Comparison of ENCODE assay signal across 10 mouse cellular contexts in genomic region chr4:109105254-109105653, GRCm38 (mm10).
"Had no signal": no experiment of that assay in that cellular context is flagged by ENCODE, and none has a peak within 500 bp of the region (broad histone marks: within the 10 kb centered on the region; RNA-seq: fewer than 3 reads in every experiment).

No protein-coding gene starts in this region.

- ATAC-seq: liver, embryonic 12.5 days; midbrain, embryonic 16.5 days had no signal

- DNase-seq: kidney, postnatal 4 days; lung, embryonic 14.5 days; lung, postnatal 10 days; lung, postnatal 4 days had no signal

- H3K4me2 ChIP-seq: limb, embryonic 15.5 days; liver, embryonic 12.5 days; lung, embryonic 14.5 days; midbrain, embryonic 12.5 days had no signal

- H3K27me3 ChIP-seq: limb, embryonic 15.5 days; liver, embryonic 12.5 days; megakaryocyte, embryonic 14.5 days; midbrain, embryonic 12.5 days had no signal

- H3K4me3 ChIP-seq: layer of hippocampus, adult 2 months; limb, embryonic 15.5 days; liver, embryonic 12.5 days; midbrain, embryonic 12.5 days had no signal
